Mouse (Mus musculus) bone marrow macrophage, adult 2 months (primary cell): ENCODE measurements around the gene Prkcb.

Experiments used
- CTCF ChIP-seq: IDR thresholded peaks from 2 replicates; pipeline ENCODE4 v1.5.1; 2012; ENCODE audit warnings: low read depth, mild to moderate bottlenecking, low read length, moderate library complexity
- POLR2A ChIP-seq: IDR thresholded peaks from 2 replicates; pipeline ENCODE4 v1.6.1; 2012; ENCODE audit warnings: mild to moderate bottlenecking, low read depth, low read length, borderline replicate concordance

DNA sequence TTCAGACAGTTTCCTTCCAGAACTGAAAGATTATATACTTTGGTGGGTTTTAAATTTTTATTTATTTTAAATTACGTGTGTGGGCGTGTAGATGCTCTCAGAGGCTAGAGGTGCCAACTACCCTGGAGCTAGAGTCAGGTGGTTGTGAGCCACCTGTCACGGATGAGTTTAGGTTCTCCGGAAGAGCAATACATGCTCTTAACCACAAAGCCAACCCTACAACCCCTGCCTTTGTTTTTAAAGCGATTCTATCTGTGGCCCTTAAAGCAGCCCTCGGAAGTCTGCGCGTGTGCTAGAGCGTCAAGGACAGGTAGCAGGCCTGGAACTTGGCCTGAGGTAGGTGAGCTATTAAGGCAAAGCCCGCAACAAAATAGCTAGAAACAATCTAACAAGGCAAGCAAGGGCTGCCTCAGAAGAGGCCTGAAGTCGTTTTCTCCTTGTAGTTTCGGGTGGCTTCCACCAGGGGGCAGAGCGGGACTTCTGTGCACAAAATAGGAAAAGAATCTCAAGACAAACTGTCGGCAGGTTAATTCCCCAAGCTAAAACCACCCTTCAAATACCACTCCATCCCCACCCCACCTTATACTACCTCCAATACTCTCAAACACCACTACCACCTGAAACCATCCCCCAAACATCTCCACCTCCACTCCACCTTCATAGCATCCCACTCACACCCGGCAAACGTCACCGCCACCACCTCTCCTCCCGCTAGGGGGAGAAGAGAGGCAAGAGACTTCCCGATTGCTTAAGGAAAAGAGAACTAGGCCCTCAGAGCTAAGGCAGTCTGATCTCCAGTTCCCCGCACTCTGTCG is 37.1 kb upstream of the Prkcb start:
- TF ChIP-seq POLR2A (no peak), CTCF (peak; percentile 99)
